Mouse (Mus musculus): ENCODE results near the gene Fos.

- no peak for TF ChIP-seq EP300 (IDR thresholded peaks at IDR 0.05; ENCODE audit: low read depth)
- TF ChIP-seq CTCF (IDR thresholded peaks at IDR 0.05; ENCODE audit: low read depth), result no peak
Measured at GRCm38 (mm10) chr12:85497310-85498135, 23.8 kb downstream of the Fos start.

Data from liver, embryonic 14.5 days (tissue).